Comparison of ENCODE assay signal across 8 mouse cellular contexts in the genomic region with DNA sequence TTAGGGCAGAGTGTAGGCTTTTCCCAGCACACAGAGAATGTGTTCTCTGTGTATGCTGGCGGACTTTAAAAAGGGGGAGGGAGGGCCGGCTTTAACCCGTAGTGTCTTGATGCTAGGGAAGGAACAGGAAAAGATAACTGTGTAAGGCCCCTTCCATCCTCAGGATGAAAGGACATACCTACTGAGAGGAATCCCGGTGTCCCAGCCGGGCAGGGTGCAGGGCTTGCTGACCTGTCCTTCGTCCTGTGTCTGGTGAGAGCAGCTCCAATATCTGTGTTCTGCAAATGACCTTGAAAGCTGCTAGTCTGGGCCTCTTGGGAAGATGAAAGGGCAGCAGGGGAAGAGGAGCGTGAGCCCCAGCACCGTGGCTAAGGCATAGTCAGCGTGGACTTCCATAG. TPM values are rescaled to one million over a fixed set of nuclear protein-coding genes. Genes with fewer than 3 reads are reported as not detected.
DNase-seq lines count a peak whose midpoint lies in the region; ATAC-seq and TF ChIP-seq lines count a peak whose summit lies in the region.

No protein-coding gene starts in this region.

- TF ChIP-seq CTCF in cerebellum, adult 2 months (IDR thresholded peaks at IDR 0.05; ENCODE audit: borderline replicate concordance, insufficient read depth, low read depth, low read length): no peak

- H3K9ac ChIP-seq in embryonic facial prominence, embryonic 11.5 days (replicated peaks; ENCODE audit: low read length): peak overlapping the region; percentile 91
- peak overlapping the region; percentile 83 for H3K9ac ChIP-seq in hindbrain, embryonic 12.5 days
- peak overlapping the region; percentile 90 for H3K9ac ChIP-seq in liver, embryonic 15.5 days

- H3K9me3 ChIP-seq in embryonic facial prominence, embryonic 11.5 days (replicated peaks; ENCODE audit: control insufficient read depth, low read length): no peaks in the 10 kb centered on the region
- no peaks in the 10 kb centered on the region for H3K9me3 ChIP-seq in hindbrain, embryonic 12.5 days (replicated peaks)
- H3K9me3 ChIP-seq in liver, embryonic 15.5 days (replicated peaks): no peaks in the 10 kb centered on the region

- H3K36me3 ChIP-seq in embryonic facial prominence, embryonic 11.5 days (replicated peaks; ENCODE audit: control insufficient read depth, insufficient read depth, low read depth, low read length): peaks cover 3% of the 10 kb centered on the region; the same call in 1 of the 2 replicates
- 0 out of 2 replicates have a peak, but pooled peaks cover 8% of the 10 kb centered on the region for H3K36me3 ChIP-seq in hindbrain, embryonic 12.5 days
- H3K36me3 ChIP-seq in liver, embryonic 15.5 days (replicated peaks): peaks cover 23% of the 10 kb centered on the region

- WGBS in cerebellum, adult 2 months: 38% methylated on average over 9 of the region's 9 CpGs
- 63% methylated on average over 9 of the region's 9 CpGs for WGBS in embryonic facial prominence, embryonic 11.5 days
- WGBS in hindbrain, embryonic 12.5 days: 53% methylated on average over 9 of the region's 9 CpGs
- 31% methylated on average over 9 of the region's 9 CpGs for WGBS in liver, embryonic 15.5 days (ENCODE audit: insufficient replicate concordance)

- no peak for TF ChIP-seq POLR2A in cerebellum, adult 2 months (IDR thresholded peaks at IDR 0.05; ENCODE audit: borderline replicate concordance, insufficient read depth, low read length)

- no peaks in the 10 kb centered on the region for H3K27me3 ChIP-seq in cerebellum, adult 2 months (ENCODE audit: control insufficient read depth, insufficient read depth, low read length)
- H3K27me3 ChIP-seq in embryonic facial prominence, embryonic 11.5 days (ENCODE audit: control insufficient read depth, insufficient read depth, low read length): no peaks in the 10 kb centered on the region
- H3K27me3 ChIP-seq in hindbrain, embryonic 12.5 days: no peaks in the 10 kb centered on the region
- H3K27me3 ChIP-seq in liver, embryonic 15.5 days: no peaks in the 10 kb centered on the region

- peak overlapping the region; percentile 100 for H3K27ac ChIP-seq in cerebellum, adult 2 months (ENCODE audit: insufficient read depth, low read length)
- H3K27ac ChIP-seq in embryonic facial prominence, embryonic 11.5 days (replicated peaks; ENCODE audit: low read depth, low read length): 0 out of 2 replicates have a peak overlapping the region, but pooled peaks have one; percentile 35
- peak overlapping the region; percentile 99 for H3K27ac ChIP-seq in hindbrain, embryonic 12.5 days
- peak overlapping the region; percentile 98 for H3K27ac ChIP-seq in liver, embryonic 15.5 days (replicated peaks)

- DNase-seq in cerebellum, adult 2 months: peak in 1 of 2 experiments; percentile 36
- DNase-seq in cerebellum, adult 11 months: no peak
- no peak for DNase-seq in embryonic facial prominence, embryonic 11.5 days (ENCODE audit: low spot score)
- no peak for DNase-seq in adipocyte (ENCODE audit: low spot score)
- no peak for DNase-seq in spleen, adult 18-20 months
- DNase-seq in testis, postnatal 10 days (ENCODE audit: low spot score): no peak

- peak overlapping the region; percentile 73 for H3K4me2 ChIP-seq in embryonic facial prominence, embryonic 11.5 days (ENCODE audit: low read depth, low read length)
- peak overlapping the region; percentile 63 for H3K4me2 ChIP-seq in hindbrain, embryonic 12.5 days (replicated peaks)
- peak overlapping the region; percentile 81 for H3K4me2 ChIP-seq in liver, embryonic 15.5 days

- peaks cover 39% of the 10 kb centered on the region for H3K4me1 ChIP-seq in cerebellum, adult 2 months (ENCODE audit: control insufficient read depth, insufficient read depth, low read length)
- peaks cover 6% of the 10 kb centered on the region for H3K4me1 ChIP-seq in embryonic facial prominence, embryonic 11.5 days (ENCODE audit: control insufficient read depth, insufficient read depth, low read length)
- peaks cover 33% of the 10 kb centered on the region for H3K4me1 ChIP-seq in hindbrain, embryonic 12.5 days
- peaks cover 88% of the 10 kb centered on the region for H3K4me1 ChIP-seq in liver, embryonic 15.5 days (replicated peaks)

- peak overlapping the region; percentile 98 for H3K4me3 ChIP-seq in cerebellum, adult 2 months (replicated peaks; ENCODE audit: insufficient read depth, low read depth, low read length)
- H3K4me3 ChIP-seq in embryonic facial prominence, embryonic 11.5 days (ENCODE audit: low read depth, low read length): peak overlapping the region; percentile 58
- H3K4me3 ChIP-seq in hindbrain, embryonic 12.5 days: peak overlapping the region; percentile 70
- H3K4me3 ChIP-seq in liver, embryonic 15.5 days (replicated peaks): peak overlapping the region; percentile 85

- ATAC-seq in embryonic facial prominence, embryonic 11.5 days (replicated peaks; ENCODE audit: insufficient number of reproducible peaks, low FRiP score, low TSS enrichment, low read depth): no peak
- no peak for ATAC-seq in hindbrain, embryonic 12.5 days (ENCODE audit: low FRiP score)
- ATAC-seq in liver, embryonic 15.5 days (ENCODE audit: insufficient read depth): no peak

RNA-seq across cellular contexts. Expression of a gene that starts 1.5 kb away (rescaled TPM):
- polyA plus RNA-seq in cerebellum, adult 2 months (2012; rRNA removed): 50.0 and 50.2 TPM in 2 replicates
- polyA plus RNA-seq in embryonic facial prominence, embryonic 11.5 days (2014; fragmentation: Nextera tagmentation; extraction: Ambion mirVana): 26.8 and 26.9 TPM in 2 replicates
- 42.1 and 44.0 TPM in 2 replicates for polyA plus RNA-seq in hindbrain, embryonic 12.5 days (2016; fragmentation: Nextera tagmentation; extraction: Ambion mirVana)
- polyA plus RNA-seq in liver, embryonic 15.5 days (2015; fragmentation: Nextera tagmentation; extraction: Ambion mirVana): 11.0 and 12.7 TPM in 2 replicates

RNA-seq across cellular contexts. Expression of a gene that starts 39.1 kb away (rescaled TPM):
- polyA plus RNA-seq in cerebellum, adult 2 months (2012; rRNA removed): 106 and 114 TPM in 2 replicates
- 9.9 and 10.5 TPM in 2 replicates for polyA plus RNA-seq in embryonic facial prominence, embryonic 11.5 days (2014; fragmentation: Nextera tagmentation; extraction: Ambion mirVana)
- polyA plus RNA-seq in hindbrain, embryonic 12.5 days (2016; fragmentation: Nextera tagmentation; extraction: Ambion mirVana): 12.0 and 12.2 TPM in 2 replicates
- polyA plus RNA-seq in liver, embryonic 15.5 days (2015; fragmentation: Nextera tagmentation; extraction: Ambion mirVana): 0.54 and 0.55 TPM in 2 replicates

RNA-seq across cellular contexts. Expression of a gene that starts 42.8 kb away (rescaled TPM):
- polyA plus RNA-seq in cerebellum, adult 2 months (2012; rRNA removed): 678 and 692 TPM in 2 replicates
- 1,289 and 1,347 TPM in 2 replicates for polyA plus RNA-seq in embryonic facial prominence, embryonic 11.5 days (2014; fragmentation: Nextera tagmentation; extraction: Ambion mirVana)
- polyA plus RNA-seq in hindbrain, embryonic 12.5 days (2016; fragmentation: Nextera tagmentation; extraction: Ambion mirVana): 642 and 670 TPM in 2 replicates
- 539 and 552 TPM in 2 replicates for polyA plus RNA-seq in liver, embryonic 15.5 days (2015; fragmentation: Nextera tagmentation; extraction: Ambion mirVana)

RNA-seq across cellular contexts. Expression of a gene that starts 43.3 kb away (rescaled TPM):
- polyA plus RNA-seq in cerebellum, adult 2 months (2012; rRNA removed): 448 and 455 TPM in 2 replicates
- polyA plus RNA-seq in embryonic facial prominence, embryonic 11.5 days (2014; fragmentation: Nextera tagmentation; extraction: Ambion mirVana): 6.4 and 8.3 TPM in 2 replicates
- 11.6 and 14.3 TPM in 2 replicates for polyA plus RNA-seq in hindbrain, embryonic 12.5 days (2016; fragmentation: Nextera tagmentation; extraction: Ambion mirVana)
- 12.7 and 13.0 TPM in 2 replicates for polyA plus RNA-seq in liver, embryonic 15.5 days (2015; fragmentation: Nextera tagmentation; extraction: Ambion mirVana)

Comparison
In these comparisons a context has a peak if more than half of its experiments do, and no peak if none do; other contexts are left out.
1. H3K27ac ChIP-seq: peak in every context shown above with its lines; median percentile 100 in cerebellum, adult 2 months; 99 in hindbrain, embryonic 12.5 days; 98 in liver, embryonic 15.5 days; 35 in embryonic facial prominence, embryonic 11.5 days.